Mouse (Mus musculus) midbrain, embryonic 11.5 days (tissue): ENCODE results near the gene Dcn. TPM values are rescaled to one million over a fixed set of nuclear protein-coding genes. Genes with fewer than 3 reads are reported as not detected.

ENCODE experiments used
- ATAC-seq: fragments of 200-750 bp; cut with Nextera tagmentation; 2 replicates; pipeline ENCODE4 v1.8.0; 2017; ENCODE audit warnings: moderate TSS enrichment, moderate library complexity; ENCODE audit not compliant: low FRiP score
- DNase-seq: peaks from one replicate; pipeline ENCODE4 v3.0.0; 2015; ENCODE audit warnings: low spot score; ENCODE audit errors: missing footprints
- H3K27ac ChIP-seq: fragments of 300-500 bp; sonication (generic); 2 replicates; pipeline ENCODE4 v1.5.1; 2014; ENCODE audit warnings: low read depth, low read length
- H3K27me3 ChIP-seq: fragments of 300-500 bp; sonication (generic); 2 replicates; pipeline ENCODE4 v1.6.1; 2014; ENCODE audit warnings: mild to moderate bottlenecking, low read length, moderate library complexity, mixed read lengths; ENCODE audit not compliant: control insufficient read depth, insufficient read depth
- H3K36me3 ChIP-seq: fragments of 300-500 bp; sonication (generic); 2 replicates; pipeline ENCODE4 v1.6.1; 2014; ENCODE audit warnings: mild to moderate bottlenecking, low read length, moderate library complexity, mixed read lengths; ENCODE audit not compliant: control insufficient read depth, insufficient read depth
- H3K4me1 ChIP-seq: fragments of 300-500 bp; sonication (generic); 2 replicates; pipeline ENCODE4 v1.6.1; 2014; ENCODE audit warnings: low read length; ENCODE audit not compliant: control insufficient read depth, insufficient read depth
- H3K4me2 ChIP-seq: fragments of 300-500 bp; sonication (generic); 2 replicates; pipeline ENCODE4 v1.6.1; 2014; ENCODE audit warnings: mild to moderate bottlenecking, moderate library complexity
- H3K4me3 ChIP-seq: fragments of 300-500 bp; sonication (generic); 2 replicates; pipeline ENCODE4 v1.5.1; 2014; ENCODE audit warnings: low read depth, low read length
- H3K9ac ChIP-seq: fragments of 300-500 bp; sonication (generic); 2 replicates; pipeline ENCODE4 v1.6.1; 2014; ENCODE audit warnings: low read length
- H3K9me3 ChIP-seq: fragments of 300-500 bp; sonication (generic); 2 replicates; pipeline ENCODE4 v1.6.1; 2016; ENCODE audit warnings: low read length; ENCODE audit not compliant: control insufficient read depth
- WGBS: fragments of 180-500 bp; shearing (Covaris S2); extraction: QIAGEN DNeasy Blood & Tissue Kit; methylation state at CpG from one replicate; pipeline ENCODE4 v1.1.7; 2014; 5-methylcytosine and 5-hydroxymethylcytosine counted together
- polyA plus RNA-seq: library from polyadenylated mRNA; unstranded; fragments of >200 nt; fragmentation: Nextera tagmentation; extraction: Ambion mirVana; gene quantifications from 2 replicates; pipeline ENCODE4 v1.2.1, GENCODE M21; 2014

The Dcn gene
- 26.2 and 30.6 TPM in 2 replicates for polyA plus RNA-seq

GRCm38 (mm10) chr10:97479004-97479766 is at the start of gene Dcn:
Gene Dcn, plus strand, starts transcription at chr10:97479609.
- no peak within 1 kb of the TSS for H3K4me3 ChIP-seq
- H3K9ac ChIP-seq: no peak within 1 kb of the TSS
- no peaks in the 10 kb centered on the region for H3K27me3 ChIP-seq
- H3K9me3 ChIP-seq: no peaks in the 10 kb centered on the region
- DNase-seq: peak; percentile 89
- ATAC-seq: peak; percentile 78
- no peaks in the 10 kb centered on the region for H3K36me3 ChIP-seq
- H3K4me2 ChIP-seq: peak within 1 kb of the TSS; percentile 34
- 11% methylated on average over 7 of the region's 7 CpGs for WGBS
- H3K27ac ChIP-seq: no peak within 1 kb of the TSS
- peaks cover 14% of the 10 kb centered on the region for H3K4me1 ChIP-seq

GRCm38 (mm10) chr10:97436662-97437061 is 42.7 kb upstream of the Dcn start:
- no peaks in the 10 kb centered on the region for H3K36me3 ChIP-seq
- DNase-seq (no peak), ATAC-seq (no peak)
- 83% methylated on average over 5 of the region's 5 CpGs for WGBS
- no peaks in the 10 kb centered on the region for H3K9me3 ChIP-seq
- H3K4me1 ChIP-seq: no peaks in the 10 kb centered on the region
- no peaks in the 10 kb centered on the region for H3K27me3 ChIP-seq
- H3K27ac ChIP-seq: no peak overlapping the region
- no peak overlapping the region for H3K4me3 ChIP-seq
- H3K9ac ChIP-seq: no peak overlapping the region
- no peak overlapping the region for H3K4me2 ChIP-seq

GRCm38 (mm10) chr10:97442300-97442699 is 37.1 kb upstream of the Dcn start:
- Histone ChIP-seq H3K9me3 (no peaks in the 10 kb centered on the region), H3K27ac (no peak overlapping the region), H3K36me3 (no peaks in the 10 kb centered on the region), H3K27me3 (no peaks in the 10 kb centered on the region), H3K9ac (no peak overlapping the region), H3K4me3 (no peak overlapping the region), H3K4me1 (no peaks in the 10 kb centered on the region), H3K4me2 (no peak overlapping the region)
- DNase-seq (no peak), ATAC-seq (no peak)
- 78% methylated on average over 2 of the region's 2 CpGs for WGBS

- WGBS: 88% methylated on average over 4 of the region's 4 CpGs
- Histone ChIP-seq H3K27ac (no peak overlapping the region), H3K36me3 (no peaks in the 10 kb centered on the region), H3K4me3 (no peak overlapping the region), H3K9me3 (no peaks in the 10 kb centered on the region), H3K4me2 (no peak overlapping the region), H3K9ac (no peak overlapping the region), H3K27me3 (no peaks in the 10 kb centered on the region), H3K4me1 (no peaks in the 10 kb centered on the region)
- DNase-seq (no peak), ATAC-seq (no peak)
Measured at GRCm38 (mm10) chr10:97446486-97446885, 32.9 kb upstream of the Dcn start.

GRCm38 (mm10) chr10:97452886-97453285 is 26.5 kb upstream of the Dcn start:
- Histone ChIP-seq H3K27ac (no peak overlapping the region), H3K4me2 (no peak overlapping the region), H3K27me3 (no peaks in the 10 kb centered on the region), H3K36me3 (no peaks in the 10 kb centered on the region), H3K4me1 (no peaks in the 10 kb centered on the region), H3K4me3 (no peak overlapping the region), H3K9me3 (no peaks in the 10 kb centered on the region), H3K9ac (no peak overlapping the region)
- 58% methylated on average over 1 of the region's 1 CpGs for WGBS
- ATAC-seq: no peak
- DNase-seq: no peak

- DNase-seq: no peak
- no peak overlapping the region for H3K9ac ChIP-seq
- no peak overlapping the region for H3K27ac ChIP-seq
- no peaks in the 10 kb centered on the region for H3K9me3 ChIP-seq
- no peaks in the 10 kb centered on the region for H3K4me1 ChIP-seq
- no peaks in the 10 kb centered on the region for H3K36me3 ChIP-seq
- no peaks in the 10 kb centered on the region for H3K27me3 ChIP-seq
- H3K4me2 ChIP-seq: no peak overlapping the region
- no peak for ATAC-seq
- 78% methylated on average over 9 of the region's 9 CpGs for WGBS
- H3K4me3 ChIP-seq: no peak overlapping the region
Measured at GRCm38 (mm10) chr10:97453529-97453928, 25.9 kb upstream of the Dcn start.

GRCm38 (mm10) chr10:97456993-97457392 is 22.4 kb upstream of the Dcn start:
- Histone ChIP-seq H3K9ac (no peak overlapping the region), H3K4me1 (no peaks in the 10 kb centered on the region), H3K9me3 (no peaks in the 10 kb centered on the region), H3K36me3 (no peaks in the 10 kb centered on the region), H3K27me3 (no peaks in the 10 kb centered on the region), H3K4me3 (no peak overlapping the region), H3K27ac (no peak overlapping the region), H3K4me2 (no peak overlapping the region)
- DNase-seq (peak; percentile 35), ATAC-seq (no peak)
- 92% methylated on average over 7 of the region's 7 CpGs for WGBS

- H3K36me3 ChIP-seq: no peaks in the 10 kb centered on the region
- no peaks in the 10 kb centered on the region for H3K9me3 ChIP-seq
- WGBS: 56% methylated on average over 3 of the region's 3 CpGs
Measured at GRCm38 (mm10) chr10:97466818-97467217, 12.6 kb upstream of the Dcn start.

GRCm38 (mm10) chr10:97469411-97470140 is 9.8 kb upstream of the Dcn start:
- Histone ChIP-seq H3K27me3 (no peaks in the 10 kb centered on the region), H3K36me3 (no peaks in the 10 kb centered on the region), H3K27ac (no peak overlapping the region), H3K9me3 (no peaks in the 10 kb centered on the region), H3K4me2 (no peak overlapping the region), H3K9ac (no peak overlapping the region), H3K4me1 (no peaks in the 10 kb centered on the region), H3K4me3 (no peak overlapping the region)
- ATAC-seq (no peak), DNase-seq (no peak)
- 72% methylated on average over 3 of the region's 3 CpGs for WGBS

More at GRCm38 (mm10) chr10:97466818-97467217, 12.6 kb upstream of the Dcn start:
- no peak overlapping the region for H3K27ac ChIP-seq
- no peak overlapping the region for H3K4me3 ChIP-seq
- H3K4me1 ChIP-seq: no peaks in the 10 kb centered on the region
- ATAC-seq (no peak), DNase-seq (no peak)
- H3K4me2 ChIP-seq: no peak overlapping the region
- no peak overlapping the region for H3K9ac ChIP-seq
- no peaks in the 10 kb centered on the region for H3K27me3 ChIP-seq
